Mouse (Mus musculus) CD4-positive, CD25-positive, alpha-beta regulatory T cell, adult 9 weeks (primary cell): Measurements from ENCODE around the gene Ms4a7. TPM values are rescaled to one million over a fixed set of nuclear protein-coding genes. Genes with fewer than 3 reads are reported as not detected.

Source experiments
- polyA plus RNA-seq: library from polyadenylated mRNA; unstranded; fragments of 100-300 nt; shearing (Covaris generic); gene quantifications from one replicate; pipeline ENCODE4 v1.2.1, GENCODE M21; 2017

Gene Ms4a7
- 0.21 TPM for polyA plus RNA-seq

GRCm38 (mm10) chr19:11335932-11336331, at the start of gene Ms4a7:
Gene Ms4a7 (minus strand): TSS chr19:11336146.

GRCm38 (mm10) chr19:11375273-11375672, 39.3 kb upstream of the Ms4a7 start, which contains the start of gene Ms4a4a:
Gene Ms4a4a (plus strand): TSS chr19:11375523.

GRCm38 (mm10) chr19:11314354-11314753, 21.6 kb downstream of the Ms4a7 start, which contains the start of gene Ms4a14:
Gene Ms4a14 (minus strand): TSS chr19:11314454.

GRCm38 (mm10) chr19:11283773-11284172, 52.2 kb downstream of the Ms4a7 start, which contains the start of gene Ms4a5:
Gene Ms4a5 (minus strand): TSS chr19:11283873.

Other genes starting within 250 kb of the Ms4a7 start
- not detected for gene 1700017D01Rik, start 205.3 kb downstream of the Ms4a7 start, polyA plus RNA-seq
- gene 1700025F22Rik, start 170.8 kb downstream of the Ms4a7 start, polyA plus RNA-seq = not detected
- gene Ms4a13, start 139.4 kb downstream of the Ms4a7 start, polyA plus RNA-seq = not detected
- gene Ms4a12, start 103.7 kb downstream of the Ms4a7 start, polyA plus RNA-seq = not detected
- 1.3 TPM for gene Ms4a1, start 69.9 kb downstream of the Ms4a7 start, polyA plus RNA-seq
- gene Ms4a5, start 52.3 kb downstream of the Ms4a7 start, polyA plus RNA-seq = not detected
- not detected for gene Ms4a14, start 21.7 kb downstream of the Ms4a7 start, polyA plus RNA-seq
- 2.8 TPM for gene Ms4a4a, start 39.4 kb upstream of the Ms4a7 start, polyA plus RNA-seq
- 100 TPM for gene Ms4a4c, start 68.6 kb upstream of the Ms4a7 start, polyA plus RNA-seq
- gene Ms4a4b, start 107.4 kb upstream of the Ms4a7 start, polyA plus RNA-seq = 3,877 TPM
- gene Ms4a6c, start 133.2 kb upstream of the Ms4a7 start, polyA plus RNA-seq = 18.1 TPM
- gene Gm8369, start 149.8 kb upstream of the Ms4a7 start, polyA plus RNA-seq = 394 TPM
- gene Ms4a6b, start 180.4 kb upstream of the Ms4a7 start, polyA plus RNA-seq = 1,105 TPM
- 3.6 TPM for gene Ms4a4d, start 200.7 kb upstream of the Ms4a7 start, polyA plus RNA-seq